Mouse (Mus musculus) heart, adult 18-20 months (tissue): Measurements from ENCODE around the gene Gstp3. TPM values are rescaled to one million over a fixed set of nuclear protein-coding genes. Genes with fewer than 3 reads are reported as not detected.
"Not testable (repeated sequence)": the region's sequence is repeated elsewhere in the genome, so short reads cannot be mapped to it uniquely, and the experiment has no call there.

ENCODE experiments used
- DNase-seq, 2 experiments: peaks; one replicate each; pipeline ENCODE4 v3.0.0; 2021 to 2022; ENCODE audit warnings: mixed read lengths in 1 of 2
- total RNA-seq, 2 experiments: library from RNA; stranded (reverse); gene quantifications; 2 replicates each; pipeline ENCODE4 v1.2.3; 2021

The Gstp3 gene
- total RNA-seq, 2 experiments from 2014 or later = not detected

GRCm38 (mm10) chr19:4089128-4089527 lies 29.8 kb upstream of the Gstp3 start:
- DNase-seq = no peak

GRCm38 (mm10) chr19:4088146-4088545 lies 28.8 kb upstream of the Gstp3 start:
- no peak for DNase-seq

- peak in 1 of 2 experiments; percentile 28 for DNase-seq
These were observed 27.7 kb upstream of the Gstp3 start for GRCm38 (mm10) chr19:4087090-4087489.

- no peak for DNase-seq
These were observed 26.8 kb upstream of the Gstp3 start for GRCm38 (mm10) chr19:4086156-4086555.

GRCm38 (mm10) chr19:4084984-4085383 lies 25.6 kb upstream of the Gstp3 start:
- DNase-seq = no peak

GRCm38 (mm10) chr19:4083826-4084225 lies 24.5 kb upstream of the Gstp3 start:
- DNase-seq = no peak

GRCm38 (mm10) chr19:4083316-4083715 lies 23.9 kb upstream of the Gstp3 start:
- no peak for DNase-seq

GRCm38 (mm10) chr19:4082219-4082965 lies 23.0 kb upstream of the Gstp3 start:
- DNase-seq = no peak

GRCm38 (mm10) chr19:4081394-4081793 lies 22.0 kb upstream of the Gstp3 start, which contains the start of gene Cabp2:
Cabp2 (plus strand) TSS chr19:4081578.
- DNase-seq = no peak

- DNase-seq = no peak
These were observed 21.2 kb upstream of the Gstp3 start for GRCm38 (mm10) chr19:4080511-4081009.

GRCm38 (mm10) chr19:4079594-4079993 lies 20.2 kb upstream of the Gstp3 start:
- no peak for DNase-seq

- no peak for DNase-seq
These were observed 16.2 kb upstream of the Gstp3 start for GRCm38 (mm10) chr19:4075531-4075930.

GRCm38 (mm10) chr19:4072706-4073424 lies 13.5 kb upstream of the Gstp3 start:
- no peak for DNase-seq

GRCm38 (mm10) chr19:4071406-4071805 lies 12.0 kb upstream of the Gstp3 start:
- no peak for DNase-seq

GRCm38 (mm10) chr19:4070756-4071155 lies 11.4 kb upstream of the Gstp3 start:
- DNase-seq = no peak

GRCm38 (mm10) chr19:4070311-4070710 lies 10.9 kb upstream of the Gstp3 start:
- no peak for DNase-seq

GRCm38 (mm10) chr19:4068717-4069410 lies 9.5 kb upstream of the Gstp3 start:
- DNase-seq = no peak

- DNase-seq = not testable (repeated sequence)
These were observed 8.9 kb upstream of the Gstp3 start for GRCm38 (mm10) chr19:4068242-4068641.

GRCm38 (mm10) chr19:4066877-4067276 lies 7.5 kb upstream of the Gstp3 start:
- DNase-seq = no peak

GRCm38 (mm10) chr19:4066280-4066679 lies 6.9 kb upstream of the Gstp3 start:
- no peak for DNase-seq

- not testable (repeated sequence) for DNase-seq
These were observed 5.1 kb upstream of the Gstp3 start for GRCm38 (mm10) chr19:4064501-4064900.

GRCm38 (mm10) chr19:4063357-4063756 lies 4.0 kb upstream of the Gstp3 start:
- DNase-seq = not testable (repeated sequence)
